Mouse (Mus musculus): ENCODE results near the gene Srarp.

GRCm38 (mm10) chr4:141484071-141484470 is 48.2 kb upstream of the Srarp start:
- TF ChIP-seq GATA1 (IDR thresholded peaks at IDR 0.05; ENCODE audit: low read length), result no peak
- TF ChIP-seq TAL1 (IDR thresholded peaks at IDR 0.05; ENCODE audit: low read length), result no peak
